Mouse (Mus musculus) T-helper 2 cell (primary cell): ENCODE data around the gene Rab3ip.

Source experiments
- in situ Hi-C: fragments of 300-600 bp; cut with MboI, MseI; formaldehyde crosslinking; loops from one replicate; pipeline ENCODE4 v1.15.1; 2025; ENCODE audit warnings: high pct_unique_total_duplicates

Rab3ip gene

DNA sequence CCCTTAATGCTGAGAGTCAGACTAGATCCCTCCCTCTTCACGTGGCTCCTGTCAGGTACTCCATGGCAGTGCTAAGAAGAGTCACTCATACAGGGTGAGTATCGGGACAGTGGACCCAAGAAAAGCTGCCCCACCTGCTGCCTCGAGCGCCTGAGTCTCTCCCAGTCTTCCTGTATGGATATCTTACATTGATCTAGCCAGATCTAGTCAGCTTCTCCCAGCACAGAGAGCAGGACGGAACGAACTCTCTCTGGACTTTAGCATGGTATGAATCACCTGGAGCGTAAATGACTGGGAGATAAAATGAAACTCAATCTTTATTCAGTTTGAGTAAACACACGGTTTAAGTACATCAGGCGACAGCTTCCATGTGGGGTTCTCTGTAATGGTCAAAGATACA lies 76.1 kb downstream of the Rab3ip start:
- in situ Hi-C loops: no loop called here

DNA sequence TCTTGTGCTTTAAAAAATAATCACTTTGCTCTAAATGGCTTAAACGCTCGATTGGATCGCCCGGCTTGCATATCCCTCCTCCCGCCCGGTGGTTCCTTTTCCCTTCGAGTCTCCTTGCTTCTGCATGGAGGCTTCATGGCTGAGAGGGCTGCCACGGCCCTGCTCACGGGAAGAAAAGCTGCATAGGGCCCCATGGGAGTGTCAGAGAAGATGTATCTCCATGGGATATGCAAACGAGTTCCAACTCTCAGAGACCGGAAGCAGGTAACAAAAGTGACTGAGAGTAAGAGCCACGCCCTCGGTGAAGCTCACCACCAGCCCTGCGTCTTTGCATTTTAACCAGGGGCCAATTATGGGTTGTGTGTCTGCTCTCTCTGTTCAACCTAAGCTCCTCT lies 78.6 kb downstream of the Rab3ip start:
- in situ Hi-C loops: no loop called here

DNA sequence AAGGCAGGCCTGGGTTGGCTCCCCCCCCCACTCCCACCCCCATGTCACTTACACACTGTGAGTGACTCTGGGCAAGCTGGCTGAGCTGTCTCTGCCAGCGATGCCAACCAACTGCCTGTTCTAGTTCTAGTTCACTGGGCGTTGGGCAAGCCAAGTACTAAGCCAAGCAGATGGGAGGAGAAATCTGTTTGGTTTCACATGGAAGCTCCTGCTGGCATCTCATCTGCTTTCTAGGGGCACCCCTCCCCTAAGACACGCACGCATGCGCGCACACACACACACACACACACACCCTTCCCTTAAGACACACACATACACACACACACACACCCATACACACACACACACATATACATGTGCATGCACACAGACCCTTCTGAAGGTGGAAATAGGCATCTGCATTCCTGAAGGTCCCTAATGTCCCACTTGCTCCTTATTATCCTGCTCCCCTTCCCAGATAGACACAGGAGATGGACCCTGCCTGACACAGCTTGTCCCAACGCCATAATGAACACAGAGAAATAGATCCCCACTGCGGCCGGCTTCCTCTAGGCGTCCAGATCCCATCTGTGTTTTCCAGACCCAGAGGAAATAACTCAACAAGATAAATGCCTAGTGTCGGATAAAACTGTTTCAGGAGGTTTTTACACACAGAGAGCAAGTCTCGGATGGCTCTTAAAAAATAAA lies 79.1 kb downstream of the Rab3ip start:
- in situ Hi-C loops: no loop called here

DNA sequence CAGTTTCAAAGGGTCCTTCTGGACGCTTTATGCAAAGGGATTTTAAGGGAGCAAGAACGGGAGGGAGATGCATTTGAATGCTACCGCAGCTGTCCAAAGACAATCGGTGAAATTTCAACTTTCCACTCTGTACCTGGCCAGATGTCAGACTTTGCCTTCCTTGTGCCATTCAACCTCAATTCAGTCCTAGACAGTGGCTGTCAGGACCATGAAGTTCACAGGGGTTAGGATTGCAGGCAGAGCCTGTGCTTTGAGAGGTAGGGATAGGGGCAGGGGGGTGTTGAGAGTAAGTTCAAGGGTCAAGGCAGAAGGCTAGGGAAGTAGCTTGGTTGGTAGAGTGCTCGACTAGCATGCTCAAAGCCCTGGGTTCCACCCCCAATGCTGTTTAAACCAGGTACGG lies 79.8 kb downstream of the Rab3ip start:
- in situ Hi-C loops: no loop called here
